Mouse (Mus musculus) limb, embryonic 15.5 days (tissue): ENCODE results near the gene Ifnlr1. TPM values are rescaled to one million over a fixed set of nuclear protein-coding genes. Genes with fewer than 3 reads are reported as not detected.
"Not testable (repeated sequence)": the region's sequence is repeated elsewhere in the genome, so short reads cannot be mapped to it uniquely, and the experiment has no call there.

Experiments
- ATAC-seq: fragments of 200-750 bp; cut with Nextera tagmentation; 2 replicates; pipeline ENCODE4 v1.8.0; 2017; ENCODE audit warnings: low read depth, moderate TSS enrichment; ENCODE audit not compliant: insufficient number of reproducible peaks, low FRiP score, low TSS enrichment
- H3K27ac ChIP-seq: fragments of 300-500 bp; sonication (generic); 2 replicates; pipeline ENCODE4 v1.5.1; 2015; ENCODE audit warnings: moderate library complexity, mild to moderate bottlenecking, inconsistent platforms
- H3K27me3 ChIP-seq: fragments of 300-500 bp; sonication (generic); 2 replicates; pipeline ENCODE4 v1.6.1; 2015; ENCODE audit warnings: inconsistent platforms
- H3K36me3 ChIP-seq: fragments of 300-500 bp; sonication (generic); 2 replicates; pipeline ENCODE4 v1.6.1; 2015; ENCODE audit warnings: inconsistent platforms
- H3K4me1 ChIP-seq: fragments of 300-500 bp; sonication (generic); 2 replicates; pipeline ENCODE4 v1.6.1; 2015; ENCODE audit warnings: inconsistent platforms
- H3K4me2 ChIP-seq: fragments of 300-500 bp; sonication (generic); 2 replicates; pipeline ENCODE4 v1.6.1; 2015; ENCODE audit warnings: mild to moderate bottlenecking, inconsistent platforms
- H3K4me3 ChIP-seq: fragments of 300-500 bp; sonication (generic); 2 replicates; pipeline ENCODE4 v1.5.1; 2015; ENCODE audit warnings: mild to moderate bottlenecking, inconsistent platforms
- H3K9ac ChIP-seq: fragments of 300-500 bp; sonication (generic); 2 replicates; pipeline ENCODE4 v1.6.1; 2015; ENCODE audit warnings: inconsistent platforms
- H3K9me3 ChIP-seq: fragments of 300-500 bp; sonication (generic); 2 replicates; pipeline ENCODE4 v1.6.1; 2016; ENCODE audit warnings: inconsistent platforms
- WGBS: fragments of 180-500 bp; shearing (Covaris S2); methylation state at CpG from one replicate; pipeline ENCODE4 v1.1.7; 2015; 5-methylcytosine and 5-hydroxymethylcytosine counted together
- polyA plus RNA-seq: library from polyadenylated mRNA; unstranded; fragments of >200 nt; fragmentation: Nextera tagmentation; extraction: Ambion mirVana; gene quantifications from 2 replicates; pipeline ENCODE4 v1.2.1, GENCODE M21; 2015

Gene Ifnlr1
- polyA plus RNA-seq, 1 experiment from 2014 or later = 1.7 TPM

GRCm38 (mm10) chr4:135690241-135690640, 4.2 kb downstream of the Ifnlr1 start:
- ATAC-seq = no peak
- Histone ChIP-seq H3K4me3 (no peak overlapping the region), H3K4me1 (peaks cover 10% of the 10 kb centered on the region; the same call in 1 of the 2 replicates), H3K27ac (no peak overlapping the region), H3K9ac (no peak overlapping the region), H3K27me3 (peaks cover 31% of the 10 kb centered on the region), H3K36me3 (no peaks in the 10 kb centered on the region), H3K4me2 (no peak overlapping the region), H3K9me3 (no peaks in the 10 kb centered on the region)
- WGBS = 75% methylated on average over 11 of the region's 11 CpGs

GRCm38 (mm10) chr4:135692916-135693315, 6.8 kb downstream of the Ifnlr1 start:
- Histone ChIP-seq H3K36me3 (no peaks in the 10 kb centered on the region), H3K4me2 (no peak overlapping the region), H3K4me1 (no peaks in the 10 kb centered on the region), H3K4me3 (no peak overlapping the region), H3K27ac (no peak overlapping the region), H3K27me3 (peaks cover 9% of the 10 kb centered on the region), H3K9me3 (no peaks in the 10 kb centered on the region), H3K9ac (no peak overlapping the region)
- no peak for ATAC-seq
- 80% methylated on average over 4 of the region's 4 CpGs for WGBS

DNA sequence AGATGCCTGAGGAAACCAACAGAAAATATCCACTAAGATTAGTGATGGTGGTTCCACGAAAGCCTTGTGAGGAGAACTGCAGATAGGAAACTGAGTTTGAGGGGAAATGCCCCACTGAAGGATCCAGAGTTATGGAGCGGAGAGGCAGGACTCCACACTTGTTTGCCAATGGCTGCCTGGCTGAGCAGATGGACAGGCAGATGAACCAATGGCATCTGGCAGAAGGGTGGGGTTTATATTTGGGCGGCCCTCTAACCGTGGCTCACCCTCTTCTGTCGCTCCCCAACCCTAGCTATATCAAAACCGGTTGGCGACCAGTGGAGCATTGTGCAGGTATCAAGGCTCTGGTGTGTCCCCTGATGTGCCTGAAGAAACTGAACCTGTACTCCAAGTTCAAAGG, 12.4 kb downstream of the Ifnlr1 start:
- H3K4me3 ChIP-seq = peak overlapping the region; percentile 5; the same call in 1 of the 2 replicates
- 79% methylated on average over 7 of the region's 7 CpGs for WGBS
- ATAC-seq = no peak
- H3K27me3 ChIP-seq = no peaks in the 10 kb centered on the region
- H3K4me2 ChIP-seq = no peak overlapping the region
- peaks cover 4% of the 10 kb centered on the region for H3K4me1 ChIP-seq
- H3K27ac ChIP-seq = no peak overlapping the region
- H3K9ac ChIP-seq = no peak overlapping the region
- no peaks in the 10 kb centered on the region for H3K9me3 ChIP-seq
- H3K36me3 ChIP-seq = peaks cover 3% of the 10 kb centered on the region; the same call in 1 of the 2 replicates

GRCm38 (mm10) chr4:135703497-135703896, 17.4 kb downstream of the Ifnlr1 start:
- Histone ChIP-seq H3K27me3 (no peaks in the 10 kb centered on the region), H3K9me3 (no peaks in the 10 kb centered on the region), H3K4me2 (no peak overlapping the region), H3K27ac (no peak overlapping the region), H3K4me1 (peaks cover 4% of the 10 kb centered on the region), H3K9ac (no peak overlapping the region), H3K4me3 (no peak overlapping the region), H3K36me3 (peaks cover 3% of the 10 kb centered on the region; the same call in 1 of the 2 replicates)
- 73% methylated on average over 13 of the region's 13 CpGs for WGBS
- no peak for ATAC-seq

DNA sequence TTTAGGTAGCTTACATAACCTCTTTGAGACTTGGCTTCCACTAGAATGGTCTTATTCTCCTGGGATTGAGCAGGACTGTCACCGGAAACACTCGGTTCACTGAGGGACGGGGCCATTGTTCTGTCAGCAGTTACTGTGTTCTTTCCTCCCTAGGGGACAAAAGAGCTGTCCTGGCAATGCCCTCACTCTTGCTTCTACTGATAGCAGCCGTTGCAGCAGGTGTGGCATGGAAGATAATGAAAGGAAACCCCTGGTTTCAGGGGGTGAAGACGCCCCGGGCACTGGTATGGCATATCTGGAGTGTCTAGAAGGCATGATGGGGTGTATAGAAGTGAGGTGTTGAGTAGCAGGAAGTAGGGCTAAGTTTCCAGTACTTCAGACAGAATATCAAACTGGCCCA, 17.9 kb downstream of the Ifnlr1 start:
- ATAC-seq = no peak
- Histone ChIP-seq H3K4me3 (no peak overlapping the region), H3K36me3 (peaks cover 3% of the 10 kb centered on the region; the same call in 1 of the 2 replicates), H3K4me2 (no peak overlapping the region), H3K27me3 (no peaks in the 10 kb centered on the region), H3K4me1 (peaks cover 3% of the 10 kb centered on the region), H3K9ac (no peak overlapping the region), H3K9me3 (no peaks in the 10 kb centered on the region), H3K27ac (no peak overlapping the region)
- WGBS = 73% methylated on average over 6 of the region's 6 CpGs

- WGBS = 91% methylated on average over 6 of the region's 6 CpGs
- H3K27ac ChIP-seq = no peak overlapping the region
- no peak overlapping the region for H3K4me2 ChIP-seq
- no peak overlapping the region for H3K4me3 ChIP-seq
- H3K4me1 ChIP-seq = 0 out of 2 replicates have a peak, but pooled peaks cover 3% of the 10 kb centered on the region
- H3K36me3 ChIP-seq = peaks cover 2% of the 10 kb centered on the region; the same call in 1 of the 2 replicates
- no peak for ATAC-seq
- H3K9me3 ChIP-seq = no peaks in the 10 kb centered on the region
- no peak overlapping the region for H3K9ac ChIP-seq
- no peaks in the 10 kb centered on the region for H3K27me3 ChIP-seq
Observed at GRCm38 (mm10) chr4:135706045-135706444, 20.0 kb downstream of the Ifnlr1 start.

DNA sequence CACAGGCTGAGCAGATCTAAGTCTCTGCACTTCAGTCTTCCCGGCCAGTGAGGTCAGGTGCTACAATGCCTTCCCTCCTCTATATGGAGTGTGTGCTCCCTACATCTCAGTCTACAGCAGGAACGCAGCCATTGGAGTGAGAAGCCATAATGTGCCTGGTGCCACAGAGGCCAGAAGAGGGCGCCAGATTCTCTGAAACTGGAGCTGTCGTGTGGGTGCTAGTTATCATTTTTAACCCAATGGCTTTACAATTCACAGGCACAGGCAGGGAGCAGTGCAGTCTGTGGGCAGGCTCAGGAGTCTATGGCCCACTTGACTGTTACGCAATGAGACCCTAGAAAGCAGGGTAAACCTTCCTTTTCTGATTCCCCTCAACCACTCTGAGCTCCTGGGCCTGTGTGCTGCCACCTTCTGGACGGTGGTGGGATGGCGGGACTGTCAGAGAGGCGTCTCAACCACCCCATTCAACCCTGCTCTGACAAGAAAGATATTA, 23.0 kb downstream of the Ifnlr1 start:
- no peak for ATAC-seq
- Histone ChIP-seq H3K27me3 (no peaks in the 10 kb centered on the region), H3K4me1 (0 out of 2 replicates have a peak, but pooled peaks cover 3% of the 10 kb centered on the region), H3K4me3 (peak overlapping the region; percentile 19; the same call in 1 of the 2 replicates), H3K36me3 (no peaks in the 10 kb centered on the region), H3K4me2 (peak overlapping the region; percentile 39), H3K27ac (no peak overlapping the region), H3K9ac (no peak overlapping the region), H3K9me3 (no peaks in the 10 kb centered on the region)
- 10% methylated on average over 8 of the region's 8 CpGs for WGBS

- no peaks in the 10 kb centered on the region for H3K9me3 ChIP-seq
- H3K27me3 ChIP-seq = no peaks in the 10 kb centered on the region
- no peak for ATAC-seq
- WGBS = 70% methylated on average over 11 of the region's 11 CpGs
- H3K4me1 ChIP-seq = 0 out of 2 replicates have a peak, but pooled peaks cover 3% of the 10 kb centered on the region
- H3K9ac ChIP-seq = no peak overlapping the region
- no peak overlapping the region for H3K4me2 ChIP-seq
- no peak overlapping the region for H3K27ac ChIP-seq
- no peaks in the 10 kb centered on the region for H3K36me3 ChIP-seq
- H3K4me3 ChIP-seq = no peak overlapping the region
Observed at GRCm38 (mm10) chr4:135709621-135710020, 23.5 kb downstream of the Ifnlr1 start.

DNA sequence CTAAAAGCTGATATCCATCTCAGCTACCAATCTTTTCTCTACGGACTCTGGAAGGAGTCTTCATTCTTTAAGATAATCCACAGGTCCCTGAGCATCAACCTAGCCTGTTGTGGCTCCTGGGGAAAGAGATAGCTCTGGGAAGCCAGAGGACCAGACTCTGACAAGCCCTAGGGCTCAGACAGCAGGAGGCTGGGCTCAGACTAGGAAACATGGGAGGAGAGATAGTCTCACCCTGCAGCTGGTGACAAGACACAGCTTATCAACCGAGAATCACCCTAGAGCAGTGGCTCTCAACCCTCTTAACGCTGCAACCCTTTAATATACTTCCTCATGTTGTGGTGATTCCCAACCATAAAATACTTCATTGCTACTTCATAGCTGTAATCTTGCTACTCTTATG, 24.3 kb downstream of the Ifnlr1 start:
- Histone ChIP-seq H3K36me3 (no peaks in the 10 kb centered on the region), H3K9ac (no peak overlapping the region), H3K4me3 (no peak overlapping the region), H3K27me3 (no peaks in the 10 kb centered on the region), H3K4me2 (no peak overlapping the region), H3K9me3 (no peaks in the 10 kb centered on the region), H3K4me1 (0 out of 2 replicates have a peak, but pooled peaks cover 3% of the 10 kb centered on the region), H3K27ac (no peak overlapping the region)
- 78% methylated on average over 3 of the region's 3 CpGs for WGBS
- no peak for ATAC-seq

DNA sequence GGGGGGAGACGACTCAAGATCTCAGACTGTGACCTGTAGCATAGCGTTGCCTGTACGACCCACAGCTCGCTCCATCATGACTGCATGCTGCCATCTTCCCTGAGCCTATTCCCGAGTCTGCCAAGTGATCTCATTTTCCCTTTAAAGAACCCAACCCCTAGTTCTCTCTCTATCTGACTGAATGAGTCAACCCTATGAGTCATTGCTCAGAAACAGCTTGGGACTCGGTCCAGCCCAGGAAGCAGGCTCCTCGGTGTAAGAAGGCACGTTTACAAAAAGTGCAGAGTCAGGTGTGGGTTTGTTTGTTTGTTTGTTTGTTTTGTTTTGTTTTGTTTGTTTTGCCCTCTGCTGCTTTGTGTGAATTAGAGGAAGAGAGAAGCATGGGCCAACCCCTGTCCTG, 28.7 kb downstream of the Ifnlr1 start:
- H3K4me2 ChIP-seq = no peak overlapping the region
- no peaks in the 10 kb centered on the region for H3K36me3 ChIP-seq
- no peaks in the 10 kb centered on the region for H3K4me1 ChIP-seq
- H3K9ac ChIP-seq = no peak overlapping the region
- no peak overlapping the region for H3K4me3 ChIP-seq
- H3K27ac ChIP-seq = no peak overlapping the region
- no peaks in the 10 kb centered on the region for H3K9me3 ChIP-seq
- 72% methylated on average over 8 of the region's 8 CpGs for WGBS
- no peak for ATAC-seq
- no peaks in the 10 kb centered on the region for H3K27me3 ChIP-seq

- not testable (repeated sequence) for H3K9me3 ChIP-seq, H3K4me1 ChIP-seq, H3K27me3 ChIP-seq, H3K27ac ChIP-seq, H3K4me3 ChIP-seq, H3K4me2 ChIP-seq, ATAC-seq, H3K36me3 ChIP-seq, H3K9ac ChIP-seq
- WGBS = 93% methylated on average over 11 of the region's 11 CpGs
Observed at GRCm38 (mm10) chr4:135716438-135716837, 30.4 kb downstream of the Ifnlr1 start.

DNA sequence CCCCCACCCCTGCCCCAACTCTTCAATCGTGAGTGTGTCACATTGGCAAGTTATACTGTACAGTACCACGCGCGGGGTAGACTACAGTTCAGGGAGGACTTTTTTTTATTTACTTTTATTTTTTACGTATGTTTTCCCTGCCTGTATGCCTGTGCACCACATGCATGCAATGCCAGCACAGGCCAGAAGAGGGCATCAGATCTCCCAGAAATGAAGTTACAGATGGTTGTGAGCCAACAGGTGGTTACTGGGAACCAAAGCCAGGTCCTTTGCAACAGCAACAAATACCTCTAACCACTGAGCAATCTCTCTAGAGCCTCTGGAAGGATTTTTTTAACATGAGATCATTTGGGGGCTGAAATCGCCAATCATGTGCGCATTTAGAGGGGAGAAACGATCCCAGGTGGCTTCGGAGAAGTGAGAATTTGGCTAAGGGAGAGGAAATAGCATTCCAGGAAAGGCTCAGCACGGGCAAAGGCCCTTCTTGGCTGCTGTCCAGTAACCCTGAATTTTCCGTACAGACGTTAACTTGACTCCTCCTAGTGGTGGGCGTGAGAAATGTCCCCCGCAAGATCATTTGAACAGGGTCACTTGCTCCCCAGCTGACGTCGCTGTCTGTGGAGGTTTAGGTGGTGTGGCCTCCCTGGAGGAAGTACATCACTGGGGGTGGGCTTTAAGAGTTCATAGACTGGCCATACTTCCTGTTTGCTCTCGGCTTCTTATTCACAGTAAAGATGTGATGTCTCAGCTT, 36.6 kb downstream of the Ifnlr1 start:
- Histone ChIP-seq H3K9me3 (no peaks in the 10 kb centered on the region), H3K27me3 (no peaks in the 10 kb centered on the region), H3K36me3 (no peaks in the 10 kb centered on the region), H3K4me2 (no peak overlapping the region), H3K4me1 (peaks cover 6% of the 10 kb centered on the region), H3K9ac (no peak overlapping the region), H3K27ac (no peak overlapping the region), H3K4me3 (no peak overlapping the region)
- WGBS = 61% methylated on average over 17 of the region's 17 CpGs
- ATAC-seq = no peak
